Mouse (Mus musculus): ENCODE results near the gene Spata1. TPM values are rescaled to one million over a fixed set of nuclear protein-coding genes. Genes with fewer than 3 reads are reported as not detected.

The Spata1 gene
- total and polyA plus RNA-seq, 3 experiments = 1.2 to 2.3 (median 1.4) TPM

DNA sequence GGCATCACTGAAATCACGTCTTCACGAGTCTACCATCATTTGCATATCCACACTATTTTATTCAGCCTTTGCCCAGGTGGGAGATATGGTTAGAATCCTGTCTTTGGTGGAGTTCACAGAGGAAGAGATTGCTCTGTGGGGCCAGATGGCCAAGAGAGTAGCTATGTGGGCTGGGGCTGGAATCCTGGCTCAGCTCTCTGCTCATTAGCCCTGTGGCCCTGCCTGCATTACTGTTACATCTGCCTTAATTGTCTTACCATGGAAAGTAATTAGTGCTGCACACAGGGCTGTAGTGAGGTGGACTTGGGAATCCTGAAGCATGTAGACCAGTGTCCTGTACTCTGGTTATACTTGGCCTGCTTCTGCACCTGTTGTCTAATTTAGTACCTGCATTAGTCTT is 87.5 kb downstream of the Spata1 start:
- TF ChIP-seq CTCF (IDR thresholded peaks at IDR 0.05) (no peak), POLR2A (IDR thresholded peaks at IDR 0.05; ENCODE audit: insufficient read depth, low read depth, low read length) (no peak), EP300 (IDR thresholded peaks at IDR 0.05; ENCODE audit: insufficient read depth, low read depth, low read length) (no peak)
- Histone ChIP-seq H3K9ac (ENCODE audit: low read depth, low read length) (no peak overlapping the region), H3K4me3 (no peak overlapping the region), H3K4me1 (ENCODE audit: control insufficient read depth, insufficient read depth, low read length) (no peaks in the 10 kb centered on the region), H3K27ac (no peak overlapping the region), H3K36me3 (ENCODE audit: control insufficient read depth, insufficient read depth, low read length) (no peaks in the 10 kb centered on the region), H3K79me2 (replicated peaks; ENCODE audit: control insufficient read depth, insufficient read depth, low read length) (0 out of 2 replicates have a peak, but pooled peaks cover 2% of the 10 kb centered on the region), H3K27me3 (ENCODE audit: control insufficient read depth, insufficient read depth, low read length) (no peaks in the 10 kb centered on the region)
- DNase-seq = no peak
- WGBS = 72% methylated on average over 2 of the region's 2 CpGs
- intact Hi-C loops (cut with DNase I) = no loop called here

DNA sequence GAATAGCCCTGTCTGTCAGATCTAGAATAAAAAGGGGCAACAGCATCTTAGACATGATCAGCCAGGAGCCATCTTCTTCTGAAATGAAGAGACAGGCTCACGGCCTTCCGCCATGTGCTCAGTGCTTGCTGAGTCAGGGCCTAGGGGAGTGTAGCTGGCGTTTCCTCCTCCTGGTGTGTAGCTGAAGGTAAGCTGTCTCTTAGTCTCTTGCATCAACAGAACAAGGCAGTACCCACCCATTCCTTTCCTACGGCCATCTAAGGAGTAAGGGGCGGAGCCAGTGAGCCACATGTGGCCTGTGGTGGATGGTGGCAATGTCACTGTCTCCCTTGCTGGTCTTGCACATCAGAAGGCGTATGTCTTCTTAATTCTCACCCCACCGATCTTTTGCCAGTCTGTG is 89.4 kb downstream of the Spata1 start:
- intact Hi-C loops (cut with DNase I) = no loop called here
- TF ChIP-seq CTCF (IDR thresholded peaks at IDR 0.05) (no peak), POLR2A (IDR thresholded peaks at IDR 0.05; ENCODE audit: insufficient read depth, low read depth, low read length) (no peak), EP300 (IDR thresholded peaks at IDR 0.05; ENCODE audit: insufficient read depth, low read depth, low read length) (no peak)

More for the DNA sequence above, 89.4 kb downstream of the Spata1 start:
- Histone ChIP-seq H3K4me3 (no peak overlapping the region), H3K27ac (no peak overlapping the region), H3K27me3 (ENCODE audit: control insufficient read depth, insufficient read depth, low read length) (no peaks in the 10 kb centered on the region), H3K79me2 (replicated peaks; ENCODE audit: control insufficient read depth, insufficient read depth, low read length) (0 out of 2 replicates have a peak, but pooled peaks cover 2% of the 10 kb centered on the region), H3K9ac (ENCODE audit: low read depth, low read length) (no peak overlapping the region), H3K4me1 (ENCODE audit: control insufficient read depth, insufficient read depth, low read length) (no peaks in the 10 kb centered on the region), H3K36me3 (ENCODE audit: control insufficient read depth, insufficient read depth, low read length) (no peaks in the 10 kb centered on the region)
- no peak for DNase-seq
- WGBS = 91% methylated on average over 7 of the region's 7 CpGs

Other genes starting within 250 kb of the Spata1 start
- gene Ssx2ip, start 95.1 kb downstream of the Spata1 start, total RNA-seq (2021) = 10 to 100 TPM; 12.5 to 14.1 TPM
- gene Ssx2ip, start 95.1 kb downstream of the Spata1 start, polyA plus RNA-seq (2012; rRNA removed) = 3.1 and 4.1 TPM in 2 replicates
- gene Ctbs, start 50.0 kb downstream of the Spata1 start, total RNA-seq (2021) = 1 to 10 TPM; 3.2 to 3.7 TPM
- 1.7 and 3.6 TPM in 2 replicates for gene Ctbs, start 50.0 kb downstream of the Spata1 start, polyA plus RNA-seq (2012; rRNA removed)
- gene Gng5, start 54 bp upstream of the Spata1 start, total RNA-seq (2021) = 100 to 1,000 TPM; 216 to 264 TPM
- 331 and 445 TPM in 2 replicates for gene Gng5, start 54 bp upstream of the Spata1 start, polyA plus RNA-seq (2012; rRNA removed)
- gene Rpf1, start 21.7 kb upstream of the Spata1 start, total RNA-seq (2021) = 10 to 100 TPM; 13.0 to 15.3 TPM
- gene Rpf1, start 21.7 kb upstream of the Spata1 start, polyA plus RNA-seq (2012; rRNA removed) = 5.8 and 12.3 TPM in 2 replicates
- gene Uox, start 70.7 kb upstream of the Spata1 start, total RNA-seq (2021) = not detected
- gene Uox, start 70.7 kb upstream of the Spata1 start, polyA plus RNA-seq (2012; rRNA removed) = 0.50 TPM in 1 of 2 replicates, not detected in the other
- not detected for gene Dnase2b, start 115.8 kb upstream of the Spata1 start, total RNA-seq (2021)
- not detected in 2 replicates for gene Dnase2b, start 115.8 kb upstream of the Spata1 start, polyA plus RNA-seq (2012; rRNA removed)
- not detected for gene 4930503B20Rik, start 151.6 kb upstream of the Spata1 start, total RNA-seq (2021)
- 0.09 and 0.16 TPM in 2 replicates for gene 4930503B20Rik, start 151.6 kb upstream of the Spata1 start, polyA plus RNA-seq (2012; rRNA removed)
- gene Samd13, start 185.8 kb upstream of the Spata1 start, total RNA-seq (2021) = 1 to 10 TPM; 1.9 to 2.1 TPM
- gene Samd13, start 185.8 kb upstream of the Spata1 start, polyA plus RNA-seq (2012; rRNA removed) = 1.0 and 1.1 TPM in 2 replicates